In the genomic region with DNA sequence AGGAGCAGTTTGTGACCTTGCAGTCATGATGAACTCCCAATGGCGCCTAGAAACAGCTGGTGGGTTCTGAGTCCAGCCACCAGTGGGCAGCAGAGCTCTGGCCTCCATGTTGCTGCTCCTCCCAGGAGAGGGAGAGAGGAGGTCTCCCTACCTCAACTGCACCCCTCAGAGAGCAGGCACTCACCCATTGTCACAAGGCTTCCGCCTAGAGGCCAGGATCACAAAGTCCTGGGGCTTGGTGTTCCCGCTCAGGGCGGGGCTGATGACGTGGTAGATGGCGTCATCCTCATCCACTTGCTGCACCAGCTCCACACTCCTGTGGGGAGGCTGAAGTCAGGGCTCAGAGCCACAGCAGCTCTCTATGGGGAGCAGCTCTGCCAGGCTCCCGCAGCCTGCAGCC, we compare ENCODE assay signal across 8 mouse cellular contexts. TPM values are rescaled to one million over a fixed set of nuclear protein-coding genes. Genes with fewer than 3 reads are reported as not detected.
DNase-seq lines count a peak whose midpoint lies in the region; ATAC-seq lines count a peak whose summit lies in the region.

No protein-coding gene starts in this region.

- H3K9ac ChIP-seq in lung, embryonic 16.5 days (ENCODE audit: low read length), result peak overlapping the region; percentile 31; the same call in 1 of the 2 replicates

- peaks cover 46% of the 10 kb centered on the region for H3K4me1 ChIP-seq in hindbrain, embryonic 10.5 days (replicated peaks)
- no peaks in the 10 kb centered on the region for H3K4me1 ChIP-seq in lung, embryonic 16.5 days (replicated peaks; ENCODE audit: control insufficient read depth, insufficient read depth, low read length)

- no peaks in the 10 kb centered on the region for H3K9me3 ChIP-seq in hindbrain, embryonic 10.5 days
- no peaks in the 10 kb centered on the region for H3K9me3 ChIP-seq in lung, embryonic 16.5 days (ENCODE audit: control insufficient read depth, low read length)

- peak overlapping the region; percentile 34 for H3K4me3 ChIP-seq in hindbrain, embryonic 10.5 days
- no peak overlapping the region for H3K4me3 ChIP-seq in lung, embryonic 16.5 days (ENCODE audit: low read length)

- H3K27ac ChIP-seq in hindbrain, embryonic 10.5 days, result peak overlapping the region; percentile 85
- no peak overlapping the region for H3K27ac ChIP-seq in lung, embryonic 16.5 days (ENCODE audit: low read length)

- H3K4me2 ChIP-seq in lung, embryonic 16.5 days (ENCODE audit: low read depth, low read length), result peak overlapping the region; percentile 32

- H3K27me3 ChIP-seq in hindbrain, embryonic 10.5 days (ENCODE audit: insufficient read depth, poor library complexity, severe bottlenecking), result no peaks in the 10 kb centered on the region
- H3K27me3 ChIP-seq in lung, embryonic 16.5 days (ENCODE audit: control insufficient read depth, insufficient read depth, low read depth, low read length), result no peaks in the 10 kb centered on the region

- ATAC-seq in lung, embryonic 16.5 days (ENCODE audit: low read depth), result peak; percentile 75

- 5% methylated on average over 7 of the region's 7 CpGs for WGBS in hindbrain, embryonic 10.5 days
- 7% methylated on average over 7 of the region's 7 CpGs for WGBS in lung, embryonic 16.5 days

- no peaks in the 10 kb centered on the region for H3K36me3 ChIP-seq in hindbrain, embryonic 10.5 days
- H3K36me3 ChIP-seq in lung, embryonic 16.5 days (ENCODE audit: control insufficient read depth, insufficient read depth, low read length), result no peaks in the 10 kb centered on the region

- peak; percentile 76 for DNase-seq in NIH3T3 (ENCODE audit: low read depth)
- peak; percentile 64 for DNase-seq in cerebellum, adult 9-10 months
- DNase-seq in frontal cortex, adult 2 months (ENCODE audit: extremely low spot score in 1 of 2, low spot score in 1 of 2), result peak; percentile 61 to 80
- DNase-seq in hindbrain, embryonic 10.5 days (ENCODE audit: low spot score), result peak; percentile 84
- DNase-seq in layer of hippocampus, postnatal 10 days (ENCODE audit: low spot score in 2 of 2), result peak; percentile 77 to 79
- DNase-seq in retina, adult 2 months (ENCODE audit: low read depth, low spot score), result peak; percentile 18
- DNase-seq in yolk sac, embryonic 10.5 days (ENCODE audit: low spot score), result peak; percentile 33

RNA-seq across cellular contexts. Expression of gene Fam151a, which starts 16.0 kb away (rescaled TPM):
- polyA plus RNA-seq in frontal cortex, adult 2 months (2012; rRNA removed), result 0.11 TPM in 1 of 2 replicates, not detected in the other
- polyA plus RNA-seq in hindbrain, embryonic 10.5 days (2016; fragmentation: Nextera tagmentation; extraction: Ambion mirVana), result not detected in 2 replicates
- not detected for total RNA-seq in layer of hippocampus, postnatal 10 days (2021)
- 0.18 and 0.30 TPM in 2 replicates for polyA plus RNA-seq in lung, embryonic 16.5 days (2015; fragmentation: Nextera tagmentation; extraction: Ambion mirVana)

RNA-seq across cellular contexts. Expression of gene Mroh7, which starts 19.0 kb away (rescaled TPM):
- polyA plus RNA-seq in frontal cortex, adult 2 months (2012; rRNA removed), result 10.2 and 11.0 TPM in 2 replicates
- polyA plus RNA-seq in hindbrain, embryonic 10.5 days (2016; fragmentation: Nextera tagmentation; extraction: Ambion mirVana), result not detected in 2 replicates
- 1 to 10 TPM; 1.9 to 3.5 TPM for total RNA-seq in layer of hippocampus, postnatal 10 days (2021)
- 0.13 TPM in 1 of 2 replicates, not detected in the other for polyA plus RNA-seq in lung, embryonic 16.5 days (2015; fragmentation: Nextera tagmentation; extraction: Ambion mirVana)

RNA-seq across cellular contexts. Expression of gene Acot11, which starts 55.1 kb away (rescaled TPM):
- 19.4 and 21.4 TPM in 2 replicates for polyA plus RNA-seq in frontal cortex, adult 2 months (2012; rRNA removed)
- polyA plus RNA-seq in hindbrain, embryonic 10.5 days (2016; fragmentation: Nextera tagmentation; extraction: Ambion mirVana), result 1.8 and 2.2 TPM in 2 replicates
- 10 to 100 TPM; 19.4 to 21.1 TPM for total RNA-seq in layer of hippocampus, postnatal 10 days (2021)
- 2.1 and 2.4 TPM in 2 replicates for polyA plus RNA-seq in lung, embryonic 16.5 days (2015; fragmentation: Nextera tagmentation; extraction: Ambion mirVana)

Comparison
In these comparisons a context has a peak if more than half of its experiments do, and no peak if none do; other contexts are left out.
1. DNase-seq: peak in every context shown above with its lines; median percentile 84 in hindbrain, embryonic 10.5 days; 78 in layer of hippocampus, postnatal 10 days; 76 in NIH3T3; 70 in frontal cortex, adult 2 months; 64 in cerebellum, adult 9-10 months; 33 in yolk sac, embryonic 10.5 days; 18 in retina, adult 2 months.